Mouse (Mus musculus) liver, adult 2 months (tissue): ENCODE results near the gene Sbp. TPM values are rescaled to one million over a fixed set of nuclear protein-coding genes. Genes with fewer than 3 reads are reported as not detected.

Experiments used
- DNase-seq: peaks from one replicate; pipeline ENCODE4 v3.0.0-alpha.2; 2011; ENCODE audit warnings: low read depth, low spot score; ENCODE audit errors: extremely low read depth
- H3K27ac ChIP-seq: fragments of 200-500 bp; replicated peaks from 2 replicates; pipeline ENCODE4 v1.5.1; 2012; ENCODE audit warnings: low read depth, mild to moderate bottlenecking, control low read depth, inconsistent platforms, low read length; ENCODE audit not compliant: insufficient read depth
- H3K27me3 ChIP-seq: fragments of 200-500 bp; 2 replicates; pipeline ENCODE4 v1.6.1; 2012; ENCODE audit warnings: mild to moderate bottlenecking, moderate library complexity, low read length, inconsistent platforms; ENCODE audit not compliant: control insufficient read depth, insufficient read depth
- H3K36me3 ChIP-seq: fragments of 200-500 bp; 2 replicates; pipeline ENCODE4 v1.6.1; 2012; ENCODE audit warnings: low read length, inconsistent platforms; ENCODE audit not compliant: control insufficient read depth, insufficient read depth
- H3K4me1 ChIP-seq: fragments of 200-500 bp; 2 replicates; pipeline ENCODE4 v1.6.1; 2011; ENCODE audit warnings: low read length; ENCODE audit not compliant: control insufficient read depth, insufficient read depth
- H3K4me3 ChIP-seq: fragments of 200-500 bp; 2 replicates; pipeline ENCODE4 v1.5.1; 2011; ENCODE audit warnings: low read depth, mild to moderate bottlenecking, control low read depth, low read length, moderate library complexity; ENCODE audit not compliant: insufficient read depth
- H3K79me2 ChIP-seq: fragments of 200-500 bp; 2 replicates; pipeline ENCODE4 v1.6.1; 2012; ENCODE audit warnings: inconsistent platforms, mild to moderate bottlenecking, low read length, moderate library complexity; ENCODE audit not compliant: control insufficient read depth, insufficient read depth
- H3K9ac ChIP-seq: fragments of 200-500 bp; 2 replicates; pipeline ENCODE4 v1.6.1; 2012; ENCODE audit warnings: low read depth, mild to moderate bottlenecking, control low read depth, inconsistent platforms, low read length
- CTCF ChIP-seq: fragments of 200-500 bp; IDR thresholded peaks from 2 replicates; pipeline ENCODE4 v1.5.1; 2011; ENCODE audit warnings: low read depth, low read length, control low read depth
- POLR2A ChIP-seq: fragments of 200-500 bp; IDR thresholded peaks from 2 replicates; pipeline ENCODE4 v1.6.1; 2011; ENCODE audit warnings: low read length, control low read depth; ENCODE audit not compliant: insufficient read depth; ENCODE audit errors: extremely low read depth
- WGBS: fragments of 180-500 bp; shearing (Covaris S2); methylation state at CpG from one replicate; pipeline ENCODE4 v1.1.7; 2018; 5-methylcytosine and 5-hydroxymethylcytosine counted together
- polyA plus RNA-seq: library from polyadenylated mRNA; depleted of rRNA; stranded (reverse); fragments of >200 nt; gene quantifications from 2 replicates; pipeline ENCODE4 v1.2.3, GENCODE M21; 2012
- total RNA-seq: library from RNA; depleted of rRNA; stranded (reverse); fragments of >200 nt; gene quantifications from 2 replicates; pipeline ENCODE4 v1.2.3, GENCODE M21; 2014

The Sbp gene
- total and polyA plus RNA-seq, 2 experiments: not detected

GRCm38 (mm10) chr17:23980297-23980909 is 38.9 kb downstream of the Sbp start, which contains the start of gene Prss30:
Gene Prss30 (minus strand): TSS chr17:23980566.
- WGBS: 79% methylated on average over 10 of the region's 10 CpGs
- no peaks in the 10 kb centered on the region; the same call in 1 of the 2 replicates for H3K4me1 ChIP-seq
- no peak within 1 kb of the TSS for H3K27ac ChIP-seq
- DNase-seq: no peak
- no peaks in the 10 kb centered on the region for H3K79me2 ChIP-seq
- no peaks in the 10 kb centered on the region for H3K36me3 ChIP-seq
- no peaks in the 10 kb centered on the region for H3K27me3 ChIP-seq
- no peak within 1 kb of the TSS for H3K4me3 ChIP-seq
- H3K9ac ChIP-seq: no peak within 1 kb of the TSS
- no peak for TF ChIP-seq CTCF
- no peak for TF ChIP-seq POLR2A

- TF ChIP-seq POLR2A (no peak), CTCF (no peak)
- no peak overlapping the region for H3K9ac ChIP-seq
- 51% methylated on average over 4 of the region's 4 CpGs for WGBS
- peak; percentile 56 for DNase-seq
- H3K79me2 ChIP-seq: no peaks in the 10 kb centered on the region
- no peaks in the 10 kb centered on the region; the same call in 1 of the 2 replicates for H3K4me1 ChIP-seq
- H3K36me3 ChIP-seq: no peaks in the 10 kb centered on the region
- no peak overlapping the region for H3K27ac ChIP-seq
- H3K4me3 ChIP-seq: no peak overlapping the region
- H3K27me3 ChIP-seq: no peaks in the 10 kb centered on the region
Measured at GRCm38 (mm10) chr17:23982912-23983311, 41.4 kb downstream of the Sbp start.

- TF ChIP-seq CTCF: no peak
- no peak overlapping the region for H3K4me3 ChIP-seq
- H3K27me3 ChIP-seq: no peaks in the 10 kb centered on the region
- no peaks in the 10 kb centered on the region; the same call in 1 of the 2 replicates for H3K4me1 ChIP-seq
- H3K9ac ChIP-seq: no peak overlapping the region
- no peak overlapping the region for H3K27ac ChIP-seq
- WGBS: 62% methylated on average over 1 of the region's 1 CpGs
- no peaks in the 10 kb centered on the region for H3K36me3 ChIP-seq
- no peaks in the 10 kb centered on the region for H3K79me2 ChIP-seq
- DNase-seq: no peak
Measured at GRCm38 (mm10) chr17:23984989-23985388, 43.5 kb downstream of the Sbp start.

- no peak for DNase-seq
- WGBS: 60% methylated on average over 2 of the region's 2 CpGs
- H3K36me3 ChIP-seq: no peaks in the 10 kb centered on the region
- no peak overlapping the region for H3K9ac ChIP-seq
- H3K79me2 ChIP-seq: no peaks in the 10 kb centered on the region
- H3K4me3 ChIP-seq: no peak overlapping the region
- no peak overlapping the region for H3K27ac ChIP-seq
- no peaks in the 10 kb centered on the region for H3K27me3 ChIP-seq
- no peak for TF ChIP-seq CTCF
- TF ChIP-seq POLR2A: no peak
- H3K4me1 ChIP-seq: no peaks in the 10 kb centered on the region
Measured at GRCm38 (mm10) chr17:23989802-23990201, 48.3 kb downstream of the Sbp start.

GRCm38 (mm10) chr17:23992789-23993553 is 51.5 kb downstream of the Sbp start:
- Histone ChIP-seq H3K4me1 (no peaks in the 10 kb centered on the region), H3K36me3 (no peaks in the 10 kb centered on the region), H3K27me3 (no peaks in the 10 kb centered on the region), H3K27ac (no peak overlapping the region), H3K4me3 (no peak overlapping the region), H3K79me2 (no peaks in the 10 kb centered on the region), H3K9ac (no peak overlapping the region)
- TF ChIP-seq POLR2A (no peak), CTCF (no peak)
- no peak for DNase-seq
- 74% methylated on average over 9 of the region's 9 CpGs for WGBS
